Mouse (Mus musculus) left cerebral cortex, postnatal 14 days (tissue): ENCODE data around the gene Stab2. TPM values are rescaled to one million over a fixed set of nuclear protein-coding genes. Genes with fewer than 3 reads are reported as not detected.

ENCODE experiments used
- DNase-seq, 2 experiments: peaks; one replicate each; pipeline ENCODE4 v3.0.0; 2021 to 2022; ENCODE audit warnings: low spot score in 2 of 2, mixed read lengths in 1 of 2
- intact Hi-C: fragments of 180-260 bp; cut with DNase I; formaldehyde crosslinking; loops from one replicate; pipeline ENCODE4 v1.15.1; 2025
- total RNA-seq, 2 experiments: library from RNA; stranded (reverse); gene quantifications; 2 replicates each; pipeline ENCODE4 v1.2.3; 2021

Gene Stab2
- total RNA-seq, 2 experiments from 2014 or later, result 0.25 to 0.37 TPM

DNA sequence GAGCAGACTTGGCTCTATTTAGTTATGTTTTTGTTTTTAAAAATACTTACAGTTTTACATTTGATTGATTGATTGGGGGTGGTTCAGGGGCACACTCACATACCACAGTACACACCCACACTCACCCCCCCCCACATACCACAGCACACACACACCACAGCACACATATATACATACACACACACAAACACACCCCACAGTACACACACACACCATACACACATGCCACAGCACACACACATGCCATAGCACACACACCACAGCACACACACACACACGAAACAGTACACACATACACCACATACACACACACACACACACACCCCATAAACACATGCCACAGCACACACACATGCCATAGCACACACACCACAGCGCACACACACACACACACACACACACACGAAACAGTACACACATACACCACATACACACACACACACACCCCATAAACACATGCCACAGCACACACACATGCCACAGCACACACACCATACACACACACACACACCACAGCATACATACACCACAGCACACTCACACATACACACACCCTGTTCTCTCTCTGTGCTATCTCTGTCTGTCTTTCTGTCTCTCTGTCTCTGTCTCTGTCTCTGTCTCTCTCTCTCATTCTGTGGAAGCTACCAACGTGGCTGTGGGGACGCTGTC lies 211.6 kb downstream of the Stab2 start:
- intact Hi-C loops, result no loop called here
- no peak for DNase-seq

DNA sequence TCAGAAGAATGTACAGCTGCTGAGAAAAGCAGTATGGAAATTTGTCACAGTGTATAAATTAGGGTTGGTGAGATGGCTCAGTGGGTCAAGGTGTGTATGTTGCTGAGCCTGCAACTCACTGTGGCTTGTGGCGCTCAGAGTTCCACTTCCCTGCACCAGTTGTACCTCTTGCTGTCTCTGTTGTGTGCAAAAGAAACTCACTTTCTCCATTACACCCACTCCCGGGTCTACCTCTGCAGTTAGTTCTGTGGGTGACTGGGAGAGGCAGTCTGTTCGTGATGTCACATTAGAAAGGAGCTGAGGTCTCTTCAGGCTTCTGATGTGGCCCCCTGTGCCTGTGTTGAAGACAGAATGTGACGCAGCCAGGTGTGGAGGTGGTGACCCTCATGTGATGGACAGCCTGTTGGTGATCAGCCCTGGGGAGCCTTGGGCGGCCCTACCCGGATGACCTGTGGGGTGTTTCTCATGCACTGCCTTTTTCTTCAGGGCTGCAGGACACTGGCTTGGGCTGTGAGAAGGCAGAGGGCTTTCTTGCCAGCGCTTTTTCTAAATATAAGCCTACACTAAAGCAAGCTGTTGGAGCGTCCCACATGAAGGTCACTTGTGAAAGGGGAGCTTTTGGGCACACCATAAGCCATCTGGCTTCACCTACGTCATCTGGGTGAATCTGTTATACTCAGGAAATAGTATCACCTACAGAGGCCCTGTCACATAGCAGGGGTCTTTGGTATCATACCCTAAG lies 212.9 kb downstream of the Stab2 start:
- no peak for DNase-seq
- intact Hi-C loops, result no loop called here

DNA sequence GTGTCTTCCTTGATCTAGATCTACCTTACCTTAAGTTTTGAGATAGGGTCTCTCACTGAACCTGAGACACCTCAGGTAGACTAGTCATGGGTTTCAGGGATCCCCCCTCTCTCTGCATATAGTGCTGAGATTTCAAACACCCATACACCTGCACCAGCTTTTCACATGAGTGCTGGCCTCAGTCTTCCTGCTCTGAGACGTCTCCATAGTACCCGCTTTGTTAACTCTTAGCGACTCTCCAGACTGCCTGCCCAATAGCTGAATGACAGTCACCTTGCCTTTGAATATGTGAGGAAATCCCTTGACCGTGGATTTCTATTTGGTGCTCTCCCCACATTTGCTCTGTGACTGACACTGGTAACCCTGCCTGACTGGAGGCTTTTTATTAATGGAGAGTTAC lies 213.6 kb downstream of the Stab2 start:
- no peak for DNase-seq
- intact Hi-C loops, result no loop called here

DNA sequence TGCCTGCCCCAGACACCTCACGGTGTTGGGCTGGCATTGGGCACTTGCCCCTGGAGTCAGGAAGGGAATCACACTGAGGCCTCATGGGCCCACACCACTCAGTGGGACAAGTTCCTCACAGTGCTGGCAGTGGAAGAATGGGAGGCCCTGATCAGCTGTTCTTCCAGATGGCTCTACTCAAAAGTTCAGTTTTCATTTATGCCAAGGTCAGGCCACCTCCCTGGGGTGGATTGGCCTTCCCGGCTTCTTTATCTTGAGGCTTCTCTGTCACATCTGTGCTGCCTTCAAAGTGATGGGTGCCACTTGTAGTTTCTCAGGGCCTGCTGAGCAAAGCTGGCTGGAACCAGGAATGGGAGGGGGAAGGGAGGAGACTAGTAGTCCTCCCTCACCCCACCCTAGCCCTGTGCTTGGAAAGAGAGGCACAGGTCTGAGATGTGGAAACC lies 214.3 kb downstream of the Stab2 start:
- DNase-seq, result no peak
- intact Hi-C loops, result no loop called here

DNA sequence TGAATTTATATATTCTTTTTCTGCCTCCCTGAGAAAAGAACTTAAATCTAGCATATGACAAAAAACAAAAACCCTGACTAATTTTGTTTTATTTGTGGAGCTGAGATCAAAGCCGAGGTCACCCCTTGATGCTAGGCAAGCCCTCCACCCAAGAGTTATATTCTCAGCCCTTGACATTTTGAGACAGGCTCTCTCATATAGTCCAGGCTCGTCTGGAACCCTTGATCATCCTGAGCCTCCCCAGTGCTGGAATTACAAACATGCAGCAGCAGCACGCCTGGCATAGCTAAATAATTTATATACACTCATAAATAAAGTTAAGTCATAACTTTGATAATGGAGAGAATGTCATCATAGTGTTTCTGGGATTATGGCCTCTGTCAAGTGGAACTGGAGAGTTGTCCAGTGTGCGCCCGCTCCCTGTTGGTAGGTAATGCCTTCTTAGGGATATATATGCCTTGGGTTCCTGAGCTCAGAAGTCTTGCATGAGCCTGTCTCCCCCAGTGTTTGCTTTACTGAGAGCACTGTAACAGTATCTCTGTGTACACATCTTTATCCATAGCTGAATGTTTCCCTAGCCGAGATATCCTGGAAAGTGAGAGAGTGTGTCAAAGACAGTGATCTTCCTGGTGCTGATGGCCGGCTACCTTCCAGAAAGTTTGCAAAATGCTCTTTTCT lies 216.2 kb downstream of the Stab2 start:
- intact Hi-C loops, result no loop called here
- DNase-seq, result no peak

Other genes with a start within 250 kb of the Stab2 start
- 10 to 100 TPM; 20.0 to 21.1 TPM for gene Gm49358, start 244.1 kb downstream of the Stab2 start, total RNA-seq
- gene Nt5dc3, start 229.0 kb downstream of the Stab2 start, total RNA-seq, result 10 to 100 TPM; 71.2 to 71.8 TPM
- gene 1700113H08Rik, start 50.0 kb upstream of the Stab2 start, total RNA-seq, result not detected